Mouse (Mus musculus) gastrocnemius, adult 8-10 months (tissue): ENCODE measurements around the gene Wnt9a. TPM values are rescaled to one million over a fixed set of nuclear protein-coding genes. Genes with fewer than 3 reads are reported as not detected.

Source experiments
- DNase-seq, 2 experiments: peaks; one replicate each; pipeline ENCODE4 v3.0.0; 2022; ENCODE audit warnings: low spot score in 2 of 2
- total RNA-seq, 4 experiments: library from RNA; stranded (reverse); gene quantifications; 2 replicates each; pipeline ENCODE4 v1.2.4; 2022

The Wnt9a gene
- total RNA-seq, 4 experiments from 2014 or later: 8.9 to 13.2 (median 9.5) TPM

- DNase-seq: peak; percentile 85 to 86
Observed at GRCm38 (mm10) chr11:59302700-59303569, 3.8 kb upstream of the Wnt9a start.

GRCm38 (mm10) chr11:59305008-59305820, 1.5 kb upstream of the Wnt9a start:
- no peak for DNase-seq

- no peak for DNase-seq
Observed at GRCm38 (mm10) chr11:59305821-59306215, 910 bp upstream of the Wnt9a start.

- DNase-seq: peak; percentile 78 to 85
Observed at GRCm38 (mm10) chr11:59307422-59308163, 865 bp downstream of the Wnt9a start.

DNA sequence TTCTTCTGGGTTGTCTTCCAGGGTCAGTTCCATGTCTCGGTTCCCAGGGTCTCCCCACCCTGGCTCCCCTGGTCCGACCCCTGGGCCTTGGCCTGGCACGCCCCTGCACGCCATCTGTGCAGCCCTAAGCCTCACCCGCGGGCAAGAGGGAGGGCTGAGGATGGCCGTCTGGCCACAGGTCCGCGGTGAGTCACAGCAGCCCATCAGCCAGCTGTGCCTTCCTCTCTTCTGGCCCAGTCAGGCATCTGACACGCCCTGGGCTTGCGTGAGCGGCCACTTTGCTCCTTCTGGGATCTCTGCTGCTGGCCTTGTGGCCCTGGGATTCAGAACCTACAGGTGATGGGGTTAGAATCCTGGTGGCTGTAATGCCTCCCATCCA, 1.4 kb downstream of the Wnt9a start:
- peak in 1 of 2 experiments; percentile 36 for DNase-seq

DNA sequence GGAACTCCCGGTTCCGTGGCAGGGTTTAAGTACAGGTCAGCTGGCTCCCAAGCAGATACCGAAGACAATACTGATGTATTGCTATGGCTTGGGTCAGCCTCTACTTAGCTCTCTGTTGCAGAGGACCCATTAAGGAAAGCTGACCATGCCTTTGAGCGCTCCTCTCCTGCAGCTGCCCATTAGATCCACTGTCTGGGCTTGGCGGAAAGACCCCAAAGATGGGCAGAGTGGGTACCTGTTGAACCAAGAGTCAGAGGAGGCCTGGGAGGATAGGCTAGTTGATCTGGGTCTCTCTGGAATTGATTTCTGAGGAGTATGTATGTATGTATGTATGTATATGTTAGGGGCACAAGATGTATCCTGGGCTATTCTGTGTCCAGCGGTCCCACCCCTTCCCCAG, 1.9 kb downstream of the Wnt9a start:
- no peak for DNase-seq

GRCm38 (mm10) chr11:59309106-59309805, 2.5 kb downstream of the Wnt9a start:
- peak; percentile 70 to 82 for DNase-seq

DNA sequence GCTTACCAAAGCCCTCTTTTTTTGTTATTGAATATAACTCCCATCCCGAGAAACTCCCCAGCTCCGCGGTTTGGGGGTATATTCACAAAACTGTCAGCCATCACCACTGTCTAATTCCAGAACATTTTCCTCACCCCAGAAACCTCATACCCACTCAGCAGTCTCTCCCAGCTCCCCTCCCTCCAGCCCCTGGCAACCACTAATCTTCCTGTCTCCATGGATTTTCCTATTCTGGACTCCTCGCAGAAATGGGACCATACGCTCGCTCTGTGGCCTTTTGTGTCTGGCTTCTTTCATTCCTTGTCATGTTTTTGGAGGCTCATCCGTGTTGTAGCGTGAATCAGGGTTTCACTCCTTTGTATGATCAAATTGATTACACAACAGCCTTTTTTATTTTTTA, 3.2 kb downstream of the Wnt9a start:
- DNase-seq: no peak

DNA sequence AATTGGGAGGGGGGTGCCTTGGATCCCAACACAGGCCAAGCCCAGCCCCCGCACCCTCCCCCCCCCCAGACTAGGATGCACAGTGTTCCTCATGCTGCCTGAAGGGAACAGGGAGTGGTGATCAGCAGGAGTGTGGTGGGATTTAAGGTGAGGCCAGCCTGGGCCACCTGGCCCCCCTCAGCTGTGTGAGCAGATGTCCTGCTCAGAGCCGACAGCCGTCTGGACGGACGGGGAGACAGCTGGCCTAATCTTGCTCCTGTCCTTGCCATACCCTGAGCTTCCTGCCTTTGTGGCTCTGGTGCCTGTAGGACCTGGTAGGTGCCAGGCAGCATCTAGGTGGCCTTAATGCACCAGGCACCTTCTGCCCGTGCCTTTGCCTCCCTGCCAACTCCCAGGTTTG, 5.3 kb downstream of the Wnt9a start:
- DNase-seq: no peak

DNA sequence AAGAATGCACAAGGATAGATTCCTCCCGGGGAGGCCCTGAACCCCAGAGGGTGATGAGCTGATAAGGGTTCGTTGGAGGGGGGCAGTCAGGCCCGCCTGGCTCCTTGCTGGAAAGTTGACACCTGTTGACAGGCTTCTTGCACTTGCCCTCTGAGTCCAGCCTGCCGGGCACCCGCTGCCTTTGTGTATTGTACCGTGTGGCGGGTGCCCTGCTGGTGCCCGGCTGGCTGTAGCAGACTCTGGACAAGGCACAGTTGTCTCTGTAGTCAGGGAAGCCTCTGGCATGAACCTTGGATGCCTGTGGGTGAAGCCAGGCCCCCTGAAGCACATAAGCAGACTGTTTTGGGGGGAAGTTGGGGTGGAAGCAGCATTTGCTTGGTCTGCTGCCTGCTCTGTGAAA, 5.8 kb downstream of the Wnt9a start:
- no peak for DNase-seq

DNA sequence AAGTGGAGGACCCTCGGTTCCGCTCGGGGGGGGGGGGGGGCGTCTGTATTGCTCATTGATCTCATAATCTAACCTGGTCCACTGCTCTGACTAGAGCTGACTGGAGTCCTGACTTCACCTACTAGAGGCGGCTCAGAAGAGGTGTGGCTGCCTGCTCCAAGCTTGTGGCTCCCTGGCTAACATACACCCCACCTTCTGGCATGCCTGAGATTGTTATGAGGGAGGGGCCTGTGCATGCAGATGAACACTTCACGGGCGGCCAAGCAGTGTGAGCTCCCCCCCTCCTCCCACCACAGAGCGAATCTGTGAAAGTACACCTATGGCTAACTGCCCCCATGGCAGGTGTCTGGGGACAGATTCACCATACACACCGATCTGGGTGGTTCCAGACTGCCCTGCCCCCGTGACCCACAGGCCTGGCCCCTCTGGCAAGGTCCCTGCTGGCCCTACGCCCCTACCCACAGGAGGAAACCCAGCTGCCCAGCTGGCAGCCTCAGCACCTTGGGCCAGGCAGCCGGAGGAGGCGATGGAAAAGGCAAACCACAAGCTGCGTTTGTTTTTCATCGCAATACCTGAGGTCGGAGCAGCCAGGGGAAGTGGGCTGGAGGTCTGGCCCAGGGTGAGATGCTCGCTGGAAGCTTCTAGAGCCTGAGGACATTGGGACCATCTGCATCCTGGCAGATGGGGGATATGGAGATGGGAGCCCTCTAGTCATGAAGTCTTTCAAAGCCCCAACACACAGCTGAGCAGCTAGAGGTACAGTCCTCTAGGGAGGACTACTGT, 6.5 kb downstream of the Wnt9a start:
- DNase-seq: peak in 1 of 2 experiments; percentile 52

DNA sequence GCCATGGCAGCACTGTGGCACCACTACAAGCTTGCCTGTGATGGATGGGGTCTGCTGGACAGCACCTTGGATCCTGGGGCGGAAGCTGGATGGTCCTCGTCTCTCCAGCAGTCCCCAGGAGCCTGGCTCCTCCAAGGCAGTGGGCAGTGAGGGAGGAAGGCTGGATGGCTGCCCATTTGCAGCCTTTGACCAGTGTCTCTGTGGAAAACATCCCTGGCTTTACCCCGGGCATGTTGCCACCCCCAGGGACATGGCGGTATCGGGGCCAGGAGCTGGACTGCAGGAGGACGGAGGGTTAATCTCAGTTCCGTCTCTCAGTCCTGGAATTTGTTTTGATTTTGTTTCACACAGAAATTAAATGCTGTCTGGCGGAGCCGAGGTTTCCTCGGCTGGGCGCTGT, 7.2 kb downstream of the Wnt9a start:
- DNase-seq: peak in 1 of 2 experiments; percentile 37

DNA sequence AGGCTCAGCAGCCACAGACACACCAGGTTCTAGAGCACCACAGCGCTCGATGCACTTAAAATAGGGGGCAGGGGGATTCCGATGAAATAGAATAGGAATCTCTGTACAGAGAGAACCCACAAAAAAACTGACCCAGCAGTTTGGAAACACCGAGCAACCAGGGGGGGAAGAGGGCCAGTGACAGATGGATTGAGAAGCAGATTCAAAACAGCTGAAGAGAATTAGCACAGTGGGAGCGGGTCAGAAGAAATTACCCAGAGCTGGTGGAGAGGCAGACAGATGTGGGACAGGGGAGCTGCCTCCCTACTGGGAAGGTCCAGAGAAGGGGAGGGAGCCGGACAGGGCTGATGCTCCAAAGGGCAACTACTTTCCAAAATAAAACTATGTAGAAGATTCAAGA, 9.8 kb downstream of the Wnt9a start:
- DNase-seq: no peak

DNA sequence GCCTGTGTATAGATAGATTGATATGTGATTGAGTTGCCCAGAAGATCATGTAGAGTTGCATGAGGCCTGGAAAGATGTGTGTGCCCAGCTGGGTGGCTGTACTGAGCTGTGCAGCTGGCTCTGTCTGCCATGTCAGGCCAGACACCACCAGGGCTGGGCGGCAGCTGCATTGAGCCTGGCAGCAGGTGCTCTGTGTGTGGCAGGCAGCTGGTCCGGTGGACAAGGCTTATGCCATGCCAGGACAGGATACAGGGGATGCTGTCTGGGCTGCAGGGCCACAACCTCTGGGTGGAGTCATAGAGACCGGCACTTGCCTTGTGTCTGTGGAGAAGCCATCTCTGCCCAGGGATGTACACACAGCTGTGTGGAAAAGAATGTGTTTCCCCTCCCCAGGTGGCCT, 16.3 kb downstream of the Wnt9a start:
- DNase-seq: no peak

GRCm38 (mm10) chr11:59324777-59325176, 18.0 kb downstream of the Wnt9a start:
- DNase-seq: no peak

DNA sequence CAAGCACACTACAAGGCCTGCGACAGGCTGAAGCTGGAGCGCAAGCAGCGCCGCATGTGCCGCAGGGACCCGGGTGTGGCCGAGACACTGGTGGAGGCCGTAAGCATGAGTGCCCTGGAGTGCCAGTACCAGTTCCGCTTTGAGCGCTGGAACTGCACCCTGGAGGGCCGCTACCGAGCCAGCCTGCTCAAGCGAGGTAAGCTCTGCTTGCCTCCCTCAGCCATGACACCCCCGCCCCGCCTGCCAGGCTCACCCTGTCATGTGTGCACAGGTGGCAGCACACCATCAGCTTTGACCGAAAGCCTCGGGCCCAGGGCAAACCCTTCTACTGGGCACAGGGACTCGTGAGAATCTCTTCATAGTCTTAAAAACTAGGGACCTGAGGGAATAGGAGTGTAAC, 20.9 kb downstream of the Wnt9a start:
- no peak for DNase-seq

GRCm38 (mm10) chr11:59329616-59330015, 22.9 kb downstream of the Wnt9a start:
- no peak for DNase-seq

GRCm38 (mm10) chr11:59330560-59330959, 23.8 kb downstream of the Wnt9a start:
- DNase-seq: peak; percentile 67 to 81

- no peak for DNase-seq
Observed at GRCm38 (mm10) chr11:59331167-59331869, 24.6 kb downstream of the Wnt9a start.

DNA sequence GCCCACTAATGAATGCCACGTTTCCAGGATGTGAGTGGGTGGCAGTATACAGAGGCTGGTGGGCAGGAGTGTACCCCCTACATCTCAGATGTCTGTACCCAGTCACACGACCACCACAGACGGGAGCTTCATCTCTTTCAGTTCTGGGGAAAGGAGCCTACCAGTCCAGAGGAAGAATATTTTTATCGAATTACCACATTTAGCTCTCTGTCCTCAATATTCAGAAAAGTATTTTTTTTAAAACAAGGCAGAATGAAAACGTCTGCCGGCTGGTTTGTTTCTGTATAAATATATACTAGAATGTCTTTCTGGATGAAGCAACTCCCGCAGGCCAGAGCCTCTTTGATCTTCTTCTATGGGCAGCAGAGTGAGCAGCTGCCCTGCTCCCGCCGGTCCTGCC, 26.2 kb downstream of the Wnt9a start:
- no peak for DNase-seq
